Mouse (Mus musculus): Measurements from ENCODE around the gene Ppp1r3g. TPM values are rescaled to one million over a fixed set of nuclear protein-coding genes. Genes with fewer than 3 reads are reported as not detected.

Ppp1r3g gene
- polyA plus RNA-seq, 1 experiment from 2014 or later = 0.43 TPM

DNA sequence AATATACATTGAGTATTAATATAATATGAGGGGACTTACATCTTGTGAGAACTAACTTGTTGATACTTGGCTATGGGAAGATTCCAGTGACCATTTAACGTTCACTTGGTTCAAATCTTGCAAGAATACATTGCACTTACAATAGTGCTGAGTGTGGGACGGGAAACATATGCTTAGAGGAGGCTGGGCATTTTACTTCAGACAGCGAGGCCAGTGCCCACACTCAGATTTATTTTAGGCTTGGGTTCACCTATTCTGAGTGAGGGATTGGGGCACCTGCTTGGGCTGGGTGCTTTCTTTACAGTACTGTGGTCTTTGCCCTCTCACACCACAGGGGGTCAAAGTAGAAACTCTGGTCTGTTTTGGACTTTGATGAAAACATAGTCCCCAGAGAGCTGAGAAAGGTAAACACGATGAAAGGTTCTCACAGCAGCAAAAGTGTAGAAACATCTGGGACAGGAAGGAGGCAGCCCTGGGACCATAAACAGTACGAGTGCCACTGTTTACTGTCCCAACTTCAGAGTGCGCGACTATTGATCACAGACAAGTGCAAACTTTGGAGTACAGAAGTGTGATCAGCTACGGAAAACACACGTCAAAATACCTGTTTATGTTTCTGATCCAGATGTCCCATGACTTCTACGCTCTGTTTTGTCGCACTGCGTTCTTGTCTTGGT, 890 bp downstream of the Ppp1r3g start:
- H3K4me2 ChIP-seq (ENCODE audit: low read depth, low read length) = no peak overlapping the region
- H3K4me3 ChIP-seq (ENCODE audit: low read depth, low read length) = no peak overlapping the region
- H3K9me3 ChIP-seq (ENCODE audit: control insufficient read depth, low read length) = no peaks in the 10 kb centered on the region
- H3K4me1 ChIP-seq (ENCODE audit: control insufficient read depth, insufficient read depth, low read length) = no peaks in the 10 kb centered on the region
- H3K27ac ChIP-seq (ENCODE audit: low read depth, low read length) = no peak overlapping the region
- no peaks in the 10 kb centered on the region for H3K27me3 ChIP-seq (ENCODE audit: control insufficient read depth, insufficient read depth, low read length)
- no peaks in the 10 kb centered on the region for H3K36me3 ChIP-seq (ENCODE audit: control insufficient read depth, insufficient read depth, low read length)
- no peak overlapping the region for H3K9ac ChIP-seq (replicated peaks; ENCODE audit: low read depth, low read length)
- WGBS = 78% methylated on average over 12 of the region's 12 CpGs
- ATAC-seq (ENCODE audit: low read depth) = no peak

DNA sequence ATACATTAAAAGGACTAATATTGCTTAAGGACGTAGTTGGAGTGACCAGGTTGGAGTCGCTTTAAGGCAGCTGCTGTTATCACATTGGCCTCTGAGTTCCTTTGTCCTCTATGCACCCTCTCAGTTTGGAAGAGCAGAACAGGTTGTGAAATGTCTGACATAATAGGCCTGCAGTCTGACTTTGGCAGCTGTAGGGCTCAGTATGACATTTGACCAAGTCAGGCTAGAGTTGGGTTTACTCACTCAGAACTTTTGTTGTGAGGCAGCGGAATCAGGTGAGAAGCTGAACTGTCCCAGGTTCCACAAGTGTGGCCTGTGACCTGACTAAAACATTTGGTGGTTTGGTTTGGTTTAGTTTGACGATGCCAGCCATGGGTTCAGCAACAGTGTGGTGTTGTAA, 4.9 kb downstream of the Ppp1r3g start:
- Histone ChIP-seq H3K27ac (ENCODE audit: low read depth, low read length) (no peak overlapping the region), H3K9ac (replicated peaks; ENCODE audit: low read depth, low read length) (no peak overlapping the region), H3K36me3 (ENCODE audit: control insufficient read depth, insufficient read depth, low read length) (no peaks in the 10 kb centered on the region), H3K4me1 (ENCODE audit: control insufficient read depth, insufficient read depth, low read length) (peaks cover 3% of the 10 kb centered on the region; the same call in 1 of the 2 replicates), H3K4me3 (ENCODE audit: low read depth, low read length) (no peak overlapping the region), H3K9me3 (ENCODE audit: control insufficient read depth, low read length) (no peaks in the 10 kb centered on the region), H3K4me2 (ENCODE audit: low read depth, low read length) (no peak overlapping the region), H3K27me3 (ENCODE audit: control insufficient read depth, insufficient read depth, low read length) (peaks cover 12% of the 10 kb centered on the region)
- 97% methylated on average over 4 of the region's 4 CpGs for WGBS
- no peak for ATAC-seq (ENCODE audit: low read depth)

DNA sequence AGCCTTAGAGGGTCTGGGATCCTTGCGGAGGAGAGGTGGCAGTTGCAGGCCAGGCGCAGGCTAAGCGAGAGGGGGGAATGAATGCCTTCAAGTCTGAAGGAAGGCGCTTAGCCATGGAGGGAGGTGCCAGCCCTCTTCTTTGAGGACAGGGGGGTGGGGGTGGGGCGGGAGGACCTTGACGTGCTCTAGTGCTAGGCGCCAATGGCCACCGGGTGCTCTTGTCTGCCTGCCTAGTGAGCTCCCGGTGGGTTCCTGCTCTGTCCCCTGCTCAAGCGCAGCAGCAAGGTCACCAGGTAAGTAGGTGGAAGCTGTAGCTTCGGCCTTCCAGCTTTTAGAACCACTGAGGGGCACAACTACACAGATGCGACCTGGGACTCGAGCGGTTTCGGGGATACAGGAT, 9.1 kb downstream of the Ppp1r3g start:
- Histone ChIP-seq H3K9ac (replicated peaks; ENCODE audit: low read depth, low read length) (peak overlapping the region; percentile 46; the same call in 1 of the 2 replicates), H3K27me3 (ENCODE audit: control insufficient read depth, insufficient read depth, low read length) (peaks cover 20% of the 10 kb centered on the region), H3K4me2 (ENCODE audit: low read depth, low read length) (peak overlapping the region; percentile 100), H3K27ac (ENCODE audit: low read depth, low read length) (no peak overlapping the region), H3K9me3 (ENCODE audit: control insufficient read depth, low read length) (no peaks in the 10 kb centered on the region), H3K4me3 (ENCODE audit: low read depth, low read length) (peak overlapping the region; percentile 60; the same call in 1 of the 2 replicates), H3K36me3 (ENCODE audit: control insufficient read depth, insufficient read depth, low read length) (no peaks in the 10 kb centered on the region), H3K4me1 (ENCODE audit: control insufficient read depth, insufficient read depth, low read length) (peaks cover 6% of the 10 kb centered on the region; the same call in 1 of the 2 replicates)
- no peak for ATAC-seq (ENCODE audit: low read depth)
- 2% methylated on average over 15 of the region's 15 CpGs for WGBS

DNA sequence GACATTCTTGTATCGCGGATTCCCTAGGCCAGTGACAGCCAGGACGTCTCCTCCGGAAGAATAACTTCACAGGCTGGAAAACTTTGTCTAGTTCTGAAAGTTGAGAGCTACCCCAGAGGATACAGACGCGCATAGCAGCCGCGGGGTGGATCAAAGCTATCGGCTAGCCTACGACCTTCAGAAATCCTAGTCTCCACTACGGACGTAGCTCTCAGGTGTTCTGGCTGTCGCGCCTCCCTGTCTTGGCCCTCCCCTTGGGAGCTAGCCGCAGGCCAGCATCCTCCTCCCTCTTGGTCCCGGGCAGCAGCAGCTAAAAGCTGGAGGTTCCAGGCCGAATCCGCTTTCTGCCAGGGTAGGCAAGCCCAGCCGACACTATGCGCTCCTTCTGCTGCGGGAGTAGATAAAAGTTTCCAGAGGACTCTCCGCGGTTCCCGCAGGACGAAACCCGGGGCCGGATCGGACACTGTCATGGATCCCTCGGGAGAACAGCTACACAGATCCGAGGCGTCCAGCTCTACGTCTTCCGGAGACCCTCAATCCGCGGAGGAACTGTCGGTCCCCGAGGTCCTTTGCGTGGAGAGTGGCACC, 9.6 kb downstream of the Ppp1r3g start:
- peak; percentile 48 for ATAC-seq (ENCODE audit: low read depth)
- peak overlapping the region; percentile 100 for H3K4me2 ChIP-seq (ENCODE audit: low read depth, low read length)
- under 1% methylated on average over 38 of the region's 38 CpGs for WGBS
- no peak overlapping the region for H3K27ac ChIP-seq (ENCODE audit: low read depth, low read length)
- H3K36me3 ChIP-seq (ENCODE audit: control insufficient read depth, insufficient read depth, low read length) = no peaks in the 10 kb centered on the region
- peaks cover 20% of the 10 kb centered on the region for H3K27me3 ChIP-seq (ENCODE audit: control insufficient read depth, insufficient read depth, low read length)
- H3K4me1 ChIP-seq (ENCODE audit: control insufficient read depth, insufficient read depth, low read length) = peaks cover 6% of the 10 kb centered on the region; the same call in 1 of the 2 replicates
- H3K9me3 ChIP-seq (ENCODE audit: control insufficient read depth, low read length) = no peaks in the 10 kb centered on the region
- H3K4me3 ChIP-seq (ENCODE audit: low read depth, low read length) = peak overlapping the region; percentile 60
- peak overlapping the region; percentile 46 for H3K9ac ChIP-seq (replicated peaks; ENCODE audit: low read depth, low read length)

DNA sequence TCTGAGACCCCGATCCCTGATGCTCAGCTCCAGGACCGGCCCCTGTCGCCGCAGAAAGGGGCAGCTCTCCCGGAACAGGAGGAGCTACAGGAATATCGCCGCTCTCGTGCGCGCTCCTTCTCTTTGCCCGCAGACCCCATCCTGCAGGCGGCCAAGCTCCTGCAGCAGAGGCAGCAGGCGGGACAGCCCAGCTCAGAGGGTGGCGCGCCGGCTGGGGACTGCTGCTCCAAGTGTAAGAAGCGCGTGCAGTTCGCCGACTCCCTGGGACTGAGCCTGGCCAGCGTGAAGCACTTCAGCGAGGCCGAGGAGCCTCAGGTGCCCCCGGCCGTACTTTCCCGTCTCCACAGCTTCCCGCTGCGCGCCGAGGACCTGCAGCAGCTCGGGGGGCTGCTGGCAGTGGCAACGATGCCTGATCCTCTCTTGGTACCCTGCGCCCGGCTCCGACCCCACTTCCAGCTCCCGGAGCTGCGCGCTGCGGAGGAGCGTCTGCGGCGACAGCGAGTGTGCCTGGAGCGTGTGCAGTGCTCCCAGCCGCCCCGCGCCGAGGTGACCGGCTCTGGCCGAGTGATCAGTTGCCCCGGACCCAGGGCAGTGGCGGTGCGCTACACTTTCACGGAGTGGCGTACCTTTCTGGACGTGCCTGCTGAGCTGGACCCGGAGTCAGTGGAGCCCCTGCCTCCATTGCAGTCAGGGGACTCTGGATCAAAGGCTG, 10.2 kb downstream of the Ppp1r3g start:
- peak overlapping the region; percentile 60 for H3K4me3 ChIP-seq (ENCODE audit: low read depth, low read length)
- ATAC-seq (ENCODE audit: low read depth) = peak; percentile 86
- H3K36me3 ChIP-seq (ENCODE audit: control insufficient read depth, insufficient read depth, low read length) = no peaks in the 10 kb centered on the region
- H3K27me3 ChIP-seq (ENCODE audit: control insufficient read depth, insufficient read depth, low read length) = peaks cover 20% of the 10 kb centered on the region
- peaks cover 6% of the 10 kb centered on the region; the same call in 1 of the 2 replicates for H3K4me1 ChIP-seq (ENCODE audit: control insufficient read depth, insufficient read depth, low read length)
- H3K27ac ChIP-seq (ENCODE audit: low read depth, low read length) = no peak overlapping the region
- H3K9me3 ChIP-seq (ENCODE audit: control insufficient read depth, low read length) = no peaks in the 10 kb centered on the region
- WGBS = under 1% methylated on average over 50 of the region's 57 CpGs
- peak overlapping the region; percentile 46 for H3K9ac ChIP-seq (replicated peaks; ENCODE audit: low read depth, low read length)
- peak overlapping the region; percentile 100 for H3K4me2 ChIP-seq (ENCODE audit: low read depth, low read length)

DNA sequence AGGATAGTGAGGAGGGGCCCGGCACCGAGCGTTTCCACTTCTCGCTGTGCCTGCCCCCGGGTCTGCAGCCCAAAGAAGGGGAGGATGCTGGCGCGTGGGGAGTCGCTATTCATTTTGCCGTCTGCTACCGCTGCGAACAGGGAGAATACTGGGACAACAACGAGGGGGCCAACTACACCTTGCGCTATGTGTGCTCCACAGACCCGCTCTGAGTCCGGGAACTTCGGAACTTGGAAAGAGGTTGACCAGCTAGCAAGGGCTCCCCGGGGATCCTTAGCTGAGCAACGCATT, 10.7 kb downstream of the Ppp1r3g start:
- peak overlapping the region; percentile 60 for H3K4me3 ChIP-seq (ENCODE audit: low read depth, low read length)
- peak overlapping the region; percentile 46 for H3K9ac ChIP-seq (replicated peaks; ENCODE audit: low read depth, low read length)
- under 1% methylated on average over 18 of the region's 18 CpGs for WGBS
- no peaks in the 10 kb centered on the region for H3K9me3 ChIP-seq (ENCODE audit: control insufficient read depth, low read length)
- peaks cover 6% of the 10 kb centered on the region; the same call in 1 of the 2 replicates for H3K4me1 ChIP-seq (ENCODE audit: control insufficient read depth, insufficient read depth, low read length)
- ATAC-seq (ENCODE audit: low read depth) = no peak; the same call in 1 of the 2 replicates
- peak overlapping the region; percentile 100 for H3K4me2 ChIP-seq (ENCODE audit: low read depth, low read length)
- no peaks in the 10 kb centered on the region for H3K36me3 ChIP-seq (ENCODE audit: control insufficient read depth, insufficient read depth, low read length)
- H3K27ac ChIP-seq (ENCODE audit: low read depth, low read length) = no peak overlapping the region
- peaks cover 20% of the 10 kb centered on the region for H3K27me3 ChIP-seq (ENCODE audit: control insufficient read depth, insufficient read depth, low read length)

DNA sequence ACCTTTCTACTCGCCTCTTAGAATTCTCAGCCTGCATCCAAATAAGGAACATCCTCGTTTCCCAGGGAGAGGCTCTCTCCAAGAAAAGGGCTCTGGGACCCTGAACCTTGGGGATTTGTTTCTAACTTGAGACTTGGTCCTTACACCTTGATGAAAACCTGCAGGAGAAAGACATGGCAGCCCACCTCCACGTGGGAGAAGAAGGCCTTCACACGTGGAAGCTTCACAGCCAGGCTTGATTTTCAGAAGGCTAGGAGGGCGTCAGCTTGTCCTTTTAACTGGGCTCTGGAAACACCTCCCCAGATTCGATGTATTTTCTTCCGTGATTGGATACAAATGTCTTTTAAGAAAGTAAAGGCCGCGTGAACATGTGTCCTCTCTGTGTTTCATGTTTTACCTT, 11.2 kb downstream of the Ppp1r3g start:
- H3K27me3 ChIP-seq (ENCODE audit: control insufficient read depth, insufficient read depth, low read length) = peaks cover 20% of the 10 kb centered on the region
- peaks cover 6% of the 10 kb centered on the region; the same call in 1 of the 2 replicates for H3K4me1 ChIP-seq (ENCODE audit: control insufficient read depth, insufficient read depth, low read length)
- no peak overlapping the region for H3K9ac ChIP-seq (replicated peaks; ENCODE audit: low read depth, low read length)
- no peaks in the 10 kb centered on the region for H3K36me3 ChIP-seq (ENCODE audit: control insufficient read depth, insufficient read depth, low read length)
- 33% methylated on average over 9 of the region's 9 CpGs for WGBS
- H3K4me3 ChIP-seq (ENCODE audit: low read depth, low read length) = peak overlapping the region; percentile 60
- no peak for ATAC-seq (ENCODE audit: low read depth)
- H3K4me2 ChIP-seq (ENCODE audit: low read depth, low read length) = peak overlapping the region; percentile 100
- no peaks in the 10 kb centered on the region for H3K9me3 ChIP-seq (ENCODE audit: control insufficient read depth, low read length)
- no peak overlapping the region for H3K27ac ChIP-seq (ENCODE audit: low read depth, low read length)

DNA sequence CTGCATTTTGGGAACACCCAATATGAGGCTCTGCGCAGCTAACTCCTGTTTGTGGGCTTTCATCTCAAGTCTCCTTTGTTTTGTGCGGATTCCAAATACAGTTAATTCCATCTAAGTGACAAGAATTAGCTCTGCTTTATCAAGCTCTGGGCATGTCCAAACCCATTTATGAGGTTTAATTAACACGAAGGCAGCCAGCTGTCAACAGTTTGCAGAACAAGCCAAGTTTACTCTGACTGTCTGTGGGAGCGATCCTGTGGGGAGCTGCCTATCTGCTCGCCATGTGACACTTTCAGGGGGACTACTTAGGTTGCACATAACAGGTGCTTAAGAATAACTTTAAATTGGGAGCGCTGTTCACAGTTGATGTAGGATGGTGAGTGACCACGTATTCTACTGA, 18.3 kb downstream of the Ppp1r3g start:
- H3K27me3 ChIP-seq (ENCODE audit: control insufficient read depth, insufficient read depth, low read length) = no peaks in the 10 kb centered on the region
- H3K4me1 ChIP-seq (ENCODE audit: control insufficient read depth, insufficient read depth, low read length) = no peaks in the 10 kb centered on the region
- no peaks in the 10 kb centered on the region for H3K9me3 ChIP-seq (ENCODE audit: control insufficient read depth, low read length)
- H3K27ac ChIP-seq (ENCODE audit: low read depth, low read length) = no peak overlapping the region
- H3K36me3 ChIP-seq (ENCODE audit: control insufficient read depth, insufficient read depth, low read length) = peaks cover 3% of the 10 kb centered on the region; the same call in 1 of the 2 replicates
- no peak overlapping the region for H3K9ac ChIP-seq (replicated peaks; ENCODE audit: low read depth, low read length)
- no peak for ATAC-seq (ENCODE audit: low read depth)
- WGBS = 93% methylated on average over 7 of the region's 7 CpGs
- no peak overlapping the region for H3K4me2 ChIP-seq (ENCODE audit: low read depth, low read length)
- no peak overlapping the region for H3K4me3 ChIP-seq (ENCODE audit: low read depth, low read length)

DNA sequence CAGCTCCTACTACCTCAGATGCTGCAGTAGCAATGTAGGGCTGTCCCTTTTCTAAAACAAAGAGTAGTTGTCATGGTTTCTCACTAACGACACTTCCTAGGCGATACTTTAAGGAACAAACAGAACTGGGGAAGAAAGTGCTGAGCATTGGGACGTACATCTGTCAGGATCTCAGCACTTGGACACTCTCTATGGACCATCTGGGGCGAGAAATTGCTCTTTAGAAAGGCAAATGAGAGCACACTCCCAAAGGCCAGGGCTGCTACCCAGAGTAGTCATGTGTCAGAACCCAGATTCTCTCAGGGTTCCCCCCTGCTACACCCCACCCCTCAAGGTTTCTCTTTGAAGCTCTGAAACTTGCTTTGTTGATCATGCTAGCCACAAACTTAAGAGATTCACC, 21.8 kb downstream of the Ppp1r3g start:
- no peak overlapping the region for H3K27ac ChIP-seq (ENCODE audit: low read depth, low read length)
- no peaks in the 10 kb centered on the region for H3K9me3 ChIP-seq (ENCODE audit: control insufficient read depth, low read length)
- no peaks in the 10 kb centered on the region for H3K4me1 ChIP-seq (ENCODE audit: control insufficient read depth, insufficient read depth, low read length)
- no peaks in the 10 kb centered on the region for H3K27me3 ChIP-seq (ENCODE audit: control insufficient read depth, insufficient read depth, low read length)
- no peak for ATAC-seq (ENCODE audit: low read depth)
- 37% methylated on average over 4 of the region's 4 CpGs for WGBS
- H3K4me3 ChIP-seq (ENCODE audit: low read depth, low read length) = no peak overlapping the region
- H3K36me3 ChIP-seq (ENCODE audit: control insufficient read depth, insufficient read depth, low read length) = peaks cover 3% of the 10 kb centered on the region; the same call in 1 of the 2 replicates
- no peak overlapping the region for H3K4me2 ChIP-seq (ENCODE audit: low read depth, low read length)
- no peak overlapping the region for H3K9ac ChIP-seq (replicated peaks; ENCODE audit: low read depth, low read length)

All from neural tube, embryonic 14.5 days (tissue).